In the genomic region with DNA sequence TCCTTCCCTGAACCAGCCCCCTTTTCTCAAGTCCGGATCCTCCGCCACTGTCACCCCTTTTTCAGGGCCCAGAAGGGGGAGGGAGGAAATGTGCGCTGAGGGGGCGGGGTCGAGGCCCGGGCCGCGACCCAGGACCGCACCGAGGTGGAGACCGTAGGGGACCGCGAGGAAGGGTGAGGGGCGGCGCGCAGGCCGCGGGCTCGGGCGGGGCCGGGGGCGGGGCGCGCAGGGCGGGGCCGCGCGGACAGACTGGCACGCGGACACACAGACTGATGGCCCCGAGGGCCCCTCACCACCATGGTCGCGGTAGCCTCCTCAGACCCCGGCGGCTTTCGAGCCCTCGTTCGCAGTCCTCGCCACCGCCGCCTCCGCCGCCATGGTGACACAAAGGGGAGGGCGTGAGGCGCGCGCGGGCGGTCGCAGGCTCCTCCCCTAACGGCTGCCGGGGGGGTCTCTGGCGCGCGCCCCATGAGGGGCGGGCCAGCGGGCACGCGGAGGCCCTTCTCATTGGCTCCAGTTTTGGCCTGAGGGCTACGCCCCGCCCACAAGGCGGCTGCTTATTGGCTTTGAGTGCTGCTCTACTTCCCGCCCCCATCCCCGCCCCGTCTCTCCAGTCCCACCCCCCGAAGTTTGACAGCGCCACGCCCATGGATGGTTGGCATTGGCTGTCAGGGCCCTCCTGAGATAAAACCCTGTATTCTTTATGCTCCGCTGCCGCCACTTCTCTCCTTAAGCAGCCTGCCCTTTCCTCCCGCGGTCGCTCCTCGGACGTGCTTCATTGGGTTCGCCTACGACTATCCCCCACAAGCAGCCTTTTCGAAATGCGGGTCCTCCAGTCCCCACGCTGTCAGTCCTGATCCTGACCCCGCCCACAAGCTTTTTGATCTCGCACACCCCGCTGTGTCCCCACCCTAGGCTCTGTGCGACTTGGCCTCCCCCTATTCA, we compare ENCODE assay signal across 8 mouse cellular contexts. TPM values are rescaled to one million over a fixed set of nuclear protein-coding genes. Genes with fewer than 3 reads are reported as not detected.
A peak's percentile ranks its signal among the peaks of the same experiment; 100 is the strongest.
DNase-seq lines count a peak whose midpoint lies in the region; ATAC-seq and TF ChIP-seq lines count a peak whose summit lies in the region.

A gene (minus strand): TSS at position 428 of the 945 bp plus-strand sequence.

- peak within 1 kb of the TSS; percentile 83 for H3K4me3 ChIP-seq in forebrain, embryonic 14.5 days (ENCODE audit: low read depth, low read length)
- peak within 1 kb of the TSS; percentile 87 for H3K4me3 ChIP-seq in lung, adult 2 months (replicated peaks; ENCODE audit: extremely low read depth, low read depth, low read length)

- DNase-seq in ES-CJ7 (ENCODE audit: low read depth, low spot score), result peak; percentile 95
- DNase-seq in cerebellum, adult 11 months, result peak; percentile 95
- peak; percentile 100 for DNase-seq in forebrain, embryonic 14.5 days (ENCODE audit: low spot score)
- peak; percentile 90 for DNase-seq in heart, postnatal 25 days (ENCODE audit: low spot score)
- DNase-seq in layer of hippocampus, adult 18-20 months (ENCODE audit: low spot score in 2 of 2), result peak; percentile 95 to 98
- peak; percentile 93 for DNase-seq in lung, adult 2 months
- DNase-seq in thymus, adult 18-20 months, result peak; percentile 95 to 96

- intact Hi-C loops in heart, postnatal 25 days (cut with DNase I), result no loop called here

- 1% methylated on average over 58 of the region's 84 CpGs for WGBS in forebrain, embryonic 14.5 days
- WGBS in lung, adult 2 months, result 1% methylated on average over 79 of the region's 84 CpGs

- TF ChIP-seq POLR2A in lung, adult 2 months (IDR thresholded peaks at IDR 0.05; ENCODE audit: borderline replicate concordance, extremely low read depth, low read depth, low read length), result no peak

- peak; percentile 93 for ATAC-seq in forebrain, embryonic 14.5 days
- peak; percentile 87 for ATAC-seq in neutrophil, adult 5-6 weeks (ENCODE audit: extremely low read depth, insufficient number of reproducible peaks, low FRiP score, poor library complexity, severe bottlenecking)

- no peak for TF ChIP-seq CTCF in lung, adult 2 months (IDR thresholded peaks at IDR 0.05; ENCODE audit: insufficient read depth, low read length)

- peaks cover 19% of the 10 kb centered on the region for H3K4me1 ChIP-seq in forebrain, embryonic 14.5 days (ENCODE audit: control insufficient read depth, insufficient read depth, low read length)
- H3K4me1 ChIP-seq in lung, adult 2 months (ENCODE audit: control insufficient read depth, insufficient read depth, low read length), result peaks cover 6% of the 10 kb centered on the region

- H3K27me3 ChIP-seq in forebrain, embryonic 14.5 days (replicated peaks; ENCODE audit: control insufficient read depth, insufficient read depth, low read length), result no peaks in the 10 kb centered on the region

- no peaks in the 10 kb centered on the region for H3K9me3 ChIP-seq in forebrain, embryonic 14.5 days (replicated peaks; ENCODE audit: control insufficient read depth, low read length)

- H3K27ac ChIP-seq in forebrain, embryonic 14.5 days (ENCODE audit: low read depth, low read length), result peak within 1 kb of the TSS; percentile 93

- peak within 1 kb of the TSS; percentile 89 for H3K4me2 ChIP-seq in forebrain, embryonic 14.5 days (ENCODE audit: low read length)

- H3K36me3 ChIP-seq in forebrain, embryonic 14.5 days (ENCODE audit: control insufficient read depth, insufficient read depth, low read length), result peaks cover 43% of the 10 kb centered on the region

- peak within 1 kb of the TSS; percentile 91 for H3K9ac ChIP-seq in forebrain, embryonic 14.5 days (ENCODE audit: low read length)

RNA-seq across cellular contexts. Expression of the gene that starts here (rescaled TPM):
- polyA plus RNA-seq in forebrain, embryonic 14.5 days (2014; fragmentation: Nextera tagmentation; extraction: Ambion mirVana), result 63.5 and 98.4 TPM in 2 replicates
- total RNA-seq in heart, postnatal 25 days (2021), result 1 to 10 TPM in 1 of 2 experiments, under 1 TPM in 1; 0.81 to 1.1 TPM
- total RNA-seq in layer of hippocampus, adult 18-20 months (2021), result 100 to 1,000 TPM in 1 of 2 experiments, 10 to 100 TPM in 1; 97.4 to 108 TPM
- polyA plus RNA-seq in lung, adult 2 months (2012; rRNA removed), result 21.4 and 24.0 TPM in 2 replicates
- total RNA-seq in neutrophil, adult 5-6 weeks (2017), result 0.70 and 7.5 TPM in 2 replicates

Comparison
In these comparisons a context has a peak if more than half of its experiments do, and no peak if none do; other contexts are left out.
1. Peak in every context shown above with its lines: DNase-seq, ATAC-seq, H3K4me3 ChIP-seq and H3K27ac ChIP-seq.
2. RNA of the gene that starts here (total RNA-seq): 97.4 to 108 TPM in layer of hippocampus, adult 18-20 months; 0.81 to 1.1 TPM in heart, postnatal 25 days and 0.70 to 7.5 TPM in neutrophil, adult 5-6 weeks; every median in the first group is over 10 times any median in the second.